Mouse (Mus musculus): ENCODE results near the gene Elf5. TPM values are rescaled to one million over a fixed set of nuclear protein-coding genes. Genes with fewer than 3 reads are reported as not detected.

The Elf5 gene
- polyA plus RNA-seq, 1 experiment from 2014 or later, result not detected

DNA sequence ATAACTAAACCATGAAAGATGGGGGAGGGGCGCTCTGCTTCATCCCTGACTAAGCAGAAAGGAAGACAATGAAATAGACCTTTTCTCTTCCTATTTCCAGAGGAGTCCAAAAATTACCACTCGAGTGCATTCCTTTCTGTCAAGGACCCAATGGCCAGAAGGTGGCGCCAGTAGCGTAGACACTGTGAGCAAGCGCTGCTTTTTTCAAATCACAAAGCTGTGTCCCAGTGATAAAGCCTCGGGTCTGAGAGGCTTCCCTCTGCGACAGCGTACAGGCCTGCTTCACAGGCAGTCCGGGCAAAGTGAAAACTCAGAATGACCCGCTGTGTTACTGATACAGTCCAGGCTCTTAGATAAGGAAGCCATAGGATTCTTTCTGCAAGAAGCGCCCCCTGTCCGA is 28.2 kb downstream of the Elf5 start:
- Histone ChIP-seq H3K27me3 (no peaks in the 10 kb centered on the region), H3K9me3 (no peaks in the 10 kb centered on the region), H3K36me3 (no peaks in the 10 kb centered on the region), H3K4me3 (peak overlapping the region; percentile 16), H3K4me1 (no peaks in the 10 kb centered on the region), H3K9ac (replicated peaks) (no peak overlapping the region), H3K27ac (replicated peaks) (no peak overlapping the region), H3K4me2 (replicated peaks) (peak overlapping the region; percentile 38)
- 6% methylated on average over 12 of the region's 12 CpGs for WGBS
- ATAC-seq (replicated peaks), result peak; percentile 58; the same call in 1 of the 2 replicates

GRCm38 (mm10) chr2:103445776-103446175 is 34.3 kb downstream of the Elf5 start:
- H3K4me1 ChIP-seq, result no peaks in the 10 kb centered on the region
- no peak overlapping the region for H3K4me2 ChIP-seq (replicated peaks)
- 61% methylated on average over 6 of the region's 6 CpGs for WGBS
- no peaks in the 10 kb centered on the region for H3K9me3 ChIP-seq
- 0 out of 2 replicates have a peak, but pooled peaks have one; percentile 38 for ATAC-seq (replicated peaks)
- no peak overlapping the region for H3K27ac ChIP-seq (replicated peaks)
- no peak overlapping the region for H3K4me3 ChIP-seq
- no peaks in the 10 kb centered on the region for H3K36me3 ChIP-seq
- no peak overlapping the region for H3K9ac ChIP-seq (replicated peaks)
- H3K27me3 ChIP-seq, result no peaks in the 10 kb centered on the region

GRCm38 (mm10) chr2:103446326-103446725 is 34.8 kb downstream of the Elf5 start:
- Histone ChIP-seq H3K27ac (replicated peaks) (no peak overlapping the region), H3K9ac (replicated peaks) (no peak overlapping the region), H3K9me3 (no peaks in the 10 kb centered on the region), H3K4me3 (no peak overlapping the region), H3K4me2 (replicated peaks) (no peak overlapping the region), H3K27me3 (no peaks in the 10 kb centered on the region), H3K36me3 (no peaks in the 10 kb centered on the region), H3K4me1 (no peaks in the 10 kb centered on the region)
- WGBS, result 87% methylated on average over 6 of the region's 6 CpGs
- no peak for ATAC-seq (replicated peaks)

- Histone ChIP-seq H3K4me1 (no peaks in the 10 kb centered on the region), H3K36me3 (peaks cover 9% of the 10 kb centered on the region), H3K4me3 (no peak overlapping the region), H3K4me2 (replicated peaks) (no peak overlapping the region), H3K9me3 (no peaks in the 10 kb centered on the region), H3K27ac (replicated peaks) (no peak overlapping the region), H3K27me3 (no peaks in the 10 kb centered on the region), H3K9ac (replicated peaks) (no peak overlapping the region)
- no peak for ATAC-seq (replicated peaks)
- WGBS, result 62% methylated on average over 14 of the region's 14 CpGs
These were observed 37.6 kb downstream of the Elf5 start for GRCm38 (mm10) chr2:103448947-103449560.

- Histone ChIP-seq H3K4me3 (no peak overlapping the region), H3K27me3 (no peaks in the 10 kb centered on the region), H3K4me1 (no peaks in the 10 kb centered on the region), H3K9me3 (no peaks in the 10 kb centered on the region), H3K36me3 (peaks cover 17% of the 10 kb centered on the region), H3K9ac (replicated peaks) (no peak overlapping the region), H3K27ac (replicated peaks) (no peak overlapping the region), H3K4me2 (replicated peaks) (no peak overlapping the region)
- WGBS, result 91% methylated on average over 7 of the region's 7 CpGs
- ATAC-seq (replicated peaks), result no peak
These were observed 38.3 kb downstream of the Elf5 start for GRCm38 (mm10) chr2:103449813-103450212.

DNA sequence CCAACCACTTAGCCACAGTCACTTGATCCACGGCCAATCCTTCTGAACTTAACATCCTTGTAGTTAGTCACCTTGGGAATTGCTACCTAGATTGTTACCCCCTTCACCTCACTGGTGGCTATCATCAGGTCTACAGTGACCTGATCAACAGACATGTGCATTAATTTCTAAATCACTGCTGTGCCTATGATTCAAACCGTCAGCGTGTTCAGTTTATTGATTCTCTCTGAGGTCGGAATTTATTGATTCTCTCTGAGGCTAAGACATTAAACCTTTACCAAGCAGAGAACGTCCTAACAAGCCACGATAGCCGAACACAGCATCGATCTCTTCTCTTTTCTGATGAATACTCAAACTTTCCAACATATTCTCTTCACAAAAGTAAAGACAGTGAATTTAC is 38.8 kb downstream of the Elf5 start:
- H3K9me3 ChIP-seq, result no peaks in the 10 kb centered on the region
- H3K27ac ChIP-seq (replicated peaks), result no peak overlapping the region
- H3K4me2 ChIP-seq (replicated peaks), result no peak overlapping the region
- no peaks in the 10 kb centered on the region for H3K4me1 ChIP-seq
- no peak overlapping the region for H3K4me3 ChIP-seq
- no peak overlapping the region for H3K9ac ChIP-seq (replicated peaks)
- 90% methylated on average over 8 of the region's 8 CpGs for WGBS
- H3K27me3 ChIP-seq, result no peaks in the 10 kb centered on the region
- no peak for ATAC-seq (replicated peaks)
- H3K36me3 ChIP-seq, result peaks cover 21% of the 10 kb centered on the region

DNA sequence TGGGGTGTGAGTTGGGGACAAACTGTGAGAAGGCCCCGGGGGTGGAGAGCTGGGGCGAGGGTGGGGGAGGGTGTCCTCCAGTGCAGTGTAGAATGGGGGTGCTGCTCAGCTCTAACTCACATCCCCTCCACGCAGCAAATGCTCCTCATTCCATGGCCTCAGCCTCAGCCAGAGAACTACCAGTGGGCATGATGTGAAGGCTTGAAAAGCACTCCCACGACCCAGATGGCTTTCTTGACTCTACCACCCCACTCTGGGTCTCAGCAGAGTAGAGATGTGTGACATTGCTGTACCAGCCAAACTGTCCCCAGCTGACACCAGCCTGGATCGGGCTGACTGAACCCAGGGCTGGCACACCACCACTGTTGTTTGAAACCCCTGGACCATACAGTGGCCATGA is 41.1 kb downstream of the Elf5 start:
- Histone ChIP-seq H3K36me3 (peaks cover 31% of the 10 kb centered on the region), H3K4me1 (no peaks in the 10 kb centered on the region), H3K9me3 (no peaks in the 10 kb centered on the region), H3K9ac (replicated peaks) (no peak overlapping the region), H3K27ac (replicated peaks) (no peak overlapping the region), H3K27me3 (no peaks in the 10 kb centered on the region), H3K4me2 (replicated peaks) (no peak overlapping the region), H3K4me3 (no peak overlapping the region)
- WGBS, result 89% methylated on average over 5 of the region's 5 CpGs
- no peak for ATAC-seq (replicated peaks)

DNA sequence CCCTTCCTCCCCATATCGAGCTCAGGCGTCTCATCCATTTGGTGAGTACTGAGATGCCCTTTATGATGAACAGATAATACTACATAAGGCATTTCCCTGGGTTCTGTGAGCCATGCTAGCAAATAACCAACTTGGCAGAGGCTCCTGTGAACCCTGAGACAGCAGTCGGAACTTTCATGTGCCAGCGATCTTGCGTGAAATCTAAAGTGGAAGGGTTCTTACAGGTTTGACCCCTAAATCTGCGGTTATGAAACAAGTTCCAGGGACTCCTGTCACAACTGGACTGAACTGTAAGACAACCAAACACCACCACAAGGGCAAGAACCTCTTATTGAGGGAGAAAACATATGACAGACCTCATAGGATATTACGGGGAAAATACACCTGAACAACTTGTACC is 44.3 kb downstream of the Elf5 start:
- Histone ChIP-seq H3K4me3 (no peak overlapping the region), H3K4me2 (replicated peaks) (no peak overlapping the region), H3K27ac (replicated peaks) (no peak overlapping the region), H3K4me1 (no peaks in the 10 kb centered on the region), H3K36me3 (peaks cover 55% of the 10 kb centered on the region), H3K27me3 (no peaks in the 10 kb centered on the region), H3K9ac (replicated peaks) (no peak overlapping the region), H3K9me3 (no peaks in the 10 kb centered on the region)
- 98% methylated on average over 7 of the region's 7 CpGs for WGBS
- no peak for ATAC-seq (replicated peaks)

DNA sequence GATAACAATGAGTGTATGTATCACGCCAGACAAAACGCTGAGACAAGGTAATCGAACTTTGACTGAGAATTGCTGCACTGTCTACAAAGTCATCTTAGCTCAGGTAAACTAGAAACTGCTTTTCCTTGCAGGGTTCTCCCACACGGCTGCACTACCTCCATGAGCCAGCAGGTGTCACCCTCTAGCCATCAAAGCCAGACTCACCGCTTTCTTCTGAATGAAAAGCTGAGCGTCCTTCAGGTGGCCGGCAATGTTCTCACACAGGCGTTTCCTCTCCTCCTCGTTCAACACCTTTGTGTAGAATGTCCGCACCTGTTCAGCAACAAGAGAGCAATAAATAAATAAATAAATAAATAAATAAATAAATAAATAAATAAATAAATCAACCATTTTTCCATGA is 45.2 kb downstream of the Elf5 start:
- no peaks in the 10 kb centered on the region for H3K4me1 ChIP-seq
- no peak overlapping the region for H3K27ac ChIP-seq (replicated peaks)
- WGBS, result 22% methylated on average over 10 of the region's 10 CpGs
- H3K4me3 ChIP-seq, result no peak overlapping the region
- no peaks in the 10 kb centered on the region for H3K27me3 ChIP-seq
- no peak overlapping the region for H3K9ac ChIP-seq (replicated peaks)
- no peak overlapping the region for H3K4me2 ChIP-seq (replicated peaks)
- peak; percentile 74 for ATAC-seq (replicated peaks)
- H3K9me3 ChIP-seq, result no peaks in the 10 kb centered on the region
- H3K36me3 ChIP-seq, result peaks cover 56% of the 10 kb centered on the region

DNA sequence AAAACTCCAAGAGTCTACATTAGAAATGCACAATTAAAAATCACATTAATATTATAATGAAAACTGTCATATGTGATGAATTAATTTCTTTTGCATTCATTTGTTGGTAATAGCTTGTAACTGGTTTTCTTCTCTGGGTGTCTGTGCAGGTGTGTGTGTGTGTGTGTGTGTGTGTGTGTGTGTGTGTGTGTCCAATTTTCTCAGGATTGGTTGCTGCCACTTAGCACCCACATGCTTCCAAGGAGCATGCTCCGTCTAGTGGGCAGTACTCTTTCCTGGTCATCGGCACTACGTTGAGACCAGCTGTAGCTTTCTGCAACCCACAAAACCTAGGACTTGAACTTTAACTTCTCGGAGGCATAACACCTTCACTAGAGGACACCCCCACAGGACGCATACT is 45.6 kb downstream of the Elf5 start:
- Histone ChIP-seq H3K4me1 (no peaks in the 10 kb centered on the region), H3K9me3 (no peaks in the 10 kb centered on the region), H3K36me3 (peaks cover 59% of the 10 kb centered on the region), H3K4me3 (no peak overlapping the region), H3K27ac (replicated peaks) (no peak overlapping the region), H3K4me2 (replicated peaks) (no peak overlapping the region), H3K9ac (replicated peaks) (no peak overlapping the region), H3K27me3 (no peaks in the 10 kb centered on the region)
- peak; percentile 46; the same call in 1 of the 2 replicates for ATAC-seq (replicated peaks)
- WGBS, result 91% methylated on average over 5 of the region's 5 CpGs

GRCm38 (mm10) chr2:103457628-103458027 is 46.1 kb downstream of the Elf5 start:
- no peak for ATAC-seq (replicated peaks)

DNA sequence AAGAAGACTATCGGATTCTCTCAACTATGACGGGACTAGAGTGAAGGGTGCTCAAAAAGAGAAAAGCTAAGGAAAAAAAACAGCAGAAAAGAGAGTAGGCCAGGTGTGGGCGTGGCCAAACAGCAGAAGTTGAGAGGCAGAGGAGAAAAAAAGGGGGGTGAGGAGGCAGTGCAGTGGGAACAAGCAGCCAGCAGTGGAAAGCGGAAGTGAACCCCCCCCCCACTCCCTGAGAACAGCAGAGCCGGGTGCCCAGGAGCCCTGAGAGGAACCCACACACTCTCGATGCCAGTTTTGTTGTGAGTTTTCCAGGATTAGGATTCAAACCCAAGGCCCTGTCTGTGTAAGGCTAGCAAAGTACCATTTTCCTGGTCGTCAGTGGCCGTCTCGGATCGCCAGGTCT is 47.6 kb downstream of the Elf5 start:
- Histone ChIP-seq H3K4me3 (no peak overlapping the region), H3K4me1 (0 out of 2 replicates have a peak, but pooled peaks cover 3% of the 10 kb centered on the region), H3K27ac (replicated peaks) (no peak overlapping the region), H3K4me2 (replicated peaks) (no peak overlapping the region), H3K27me3 (no peaks in the 10 kb centered on the region), H3K9ac (replicated peaks) (no peak overlapping the region), H3K36me3 (peaks cover 60% of the 10 kb centered on the region), H3K9me3 (no peaks in the 10 kb centered on the region)
- ATAC-seq (replicated peaks), result no peak
- 95% methylated on average over 10 of the region's 10 CpGs for WGBS

More at GRCm38 (mm10) chr2:103457628-103458027, 46.1 kb downstream of the Elf5 start:
- H3K27ac ChIP-seq (replicated peaks), result no peak overlapping the region
- H3K9ac ChIP-seq (replicated peaks), result no peak overlapping the region
- no peak overlapping the region for H3K4me2 ChIP-seq (replicated peaks)
- no peaks in the 10 kb centered on the region for H3K4me1 ChIP-seq
- no peaks in the 10 kb centered on the region for H3K9me3 ChIP-seq
- WGBS, result 75% methylated on average over 7 of the region's 7 CpGs
- no peaks in the 10 kb centered on the region for H3K27me3 ChIP-seq
- peaks cover 65% of the 10 kb centered on the region for H3K36me3 ChIP-seq
- H3K4me3 ChIP-seq, result no peak overlapping the region

- Histone ChIP-seq H3K9ac (replicated peaks) (no peak overlapping the region), H3K9me3 (no peaks in the 10 kb centered on the region), H3K27ac (replicated peaks) (0 out of 2 replicates have a peak overlapping the region, but pooled peaks have one; percentile 0), H3K4me1 (0 out of 2 replicates have a peak, but pooled peaks cover 3% of the 10 kb centered on the region), H3K4me3 (no peak overlapping the region), H3K36me3 (peaks cover 55% of the 10 kb centered on the region), H3K27me3 (no peaks in the 10 kb centered on the region), H3K4me2 (replicated peaks) (no peak overlapping the region)
- 86% methylated on average over 8 of the region's 8 CpGs for WGBS
- ATAC-seq (replicated peaks), result no peak
These were observed 49.7 kb downstream of the Elf5 start for GRCm38 (mm10) chr2:103461210-103461609.
